Mouse (Mus musculus): ENCODE results near the gene Man1c1. TPM values are rescaled to one million over a fixed set of nuclear protein-coding genes. Genes with fewer than 3 reads are reported as not detected.

The Man1c1 gene
- 3.9 and 4.5 TPM in 2 replicates for polyA plus RNA-seq (2016; fragmentation: Nextera tagmentation; extraction: Ambion mirVana)

- WGBS, result under 1% methylated on average over 61 of the region's 81 CpGs
- peak within 1 kb of the TSS; percentile 63 for H3K4me3 ChIP-seq
- peak; percentile 92 for ATAC-seq (ENCODE audit: insufficient number of reproducible peaks, insufficient read depth, low FRiP score, low TSS enrichment)
- no peaks in the 10 kb centered on the region for H3K36me3 ChIP-seq
- H3K27ac ChIP-seq, result no peak within 1 kb of the TSS; the same call in 1 of the 2 replicates
- H3K27me3 ChIP-seq, result peaks cover 29% of the 10 kb centered on the region
- H3K9me3 ChIP-seq, result no peaks in the 10 kb centered on the region
- peaks cover 13% of the 10 kb centered on the region; the same call in 1 of the 2 replicates for H3K4me1 ChIP-seq
- peak within 1 kb of the TSS; percentile 99 for H3K4me2 ChIP-seq (replicated peaks)
- H3K9ac ChIP-seq, result peak within 1 kb of the TSS; percentile 69
These were observed at the start of gene Man1c1 for GRCm38 (mm10) chr4:134703835-134704546. Gene Man1c1, minus strand, starts transcription at chr4:134704290.

- no peak for ATAC-seq (ENCODE audit: insufficient number of reproducible peaks, insufficient read depth, low FRiP score, low TSS enrichment)
- Histone ChIP-seq H3K27me3 (0 out of 2 replicates have a peak, but pooled peaks cover 5% of the 10 kb centered on the region), H3K36me3 (peaks cover 11% of the 10 kb centered on the region; the same call in 1 of the 2 replicates), H3K4me1 (peaks cover 50% of the 10 kb centered on the region), H3K27ac (no peak overlapping the region; the same call in 1 of the 2 replicates), H3K4me3 (no peak overlapping the region), H3K4me2 (replicated peaks) (no peak overlapping the region), H3K9ac (no peak overlapping the region), H3K9me3 (no peaks in the 10 kb centered on the region)
- 44% methylated on average over 17 of the region's 17 CpGs for WGBS
These were observed 49.6 kb upstream of the Man1c1 start for GRCm38 (mm10) chr4:134753516-134754261.

- H3K27ac ChIP-seq, result no peak overlapping the region
- 74% methylated on average over 11 of the region's 11 CpGs for WGBS
- H3K4me2 ChIP-seq (replicated peaks), result no peak overlapping the region
- peaks cover 50% of the 10 kb centered on the region for H3K4me1 ChIP-seq
- H3K9me3 ChIP-seq, result no peaks in the 10 kb centered on the region
- no peak for ATAC-seq (ENCODE audit: insufficient number of reproducible peaks, insufficient read depth, low FRiP score, low TSS enrichment)
- no peak overlapping the region for H3K9ac ChIP-seq
- peaks cover 18% of the 10 kb centered on the region for H3K36me3 ChIP-seq
- 0 out of 2 replicates have a peak, but pooled peaks cover 5% of the 10 kb centered on the region for H3K27me3 ChIP-seq
- no peak overlapping the region for H3K4me3 ChIP-seq
These were observed 48.9 kb upstream of the Man1c1 start for GRCm38 (mm10) chr4:134752911-134753426.

- WGBS, result 69% methylated on average over 18 of the region's 18 CpGs
- Histone ChIP-seq H3K27me3 (0 out of 2 replicates have a peak, but pooled peaks cover 4% of the 10 kb centered on the region), H3K9ac (no peak overlapping the region), H3K9me3 (no peaks in the 10 kb centered on the region), H3K4me1 (peaks cover 49% of the 10 kb centered on the region), H3K4me2 (replicated peaks) (no peak overlapping the region), H3K36me3 (peaks cover 22% of the 10 kb centered on the region), H3K27ac (no peak overlapping the region), H3K4me3 (no peak overlapping the region)
- no peak for ATAC-seq (ENCODE audit: insufficient number of reproducible peaks, insufficient read depth, low FRiP score, low TSS enrichment)
These were observed 47.7 kb upstream of the Man1c1 start for GRCm38 (mm10) chr4:134751682-134752380.

GRCm38 (mm10) chr4:134750825-134751224, 46.7 kb upstream of the Man1c1 start:
- WGBS, result 80% methylated on average over 6 of the region's 6 CpGs
- no peak overlapping the region for H3K4me3 ChIP-seq
- H3K9ac ChIP-seq, result no peak overlapping the region
- peaks cover 46% of the 10 kb centered on the region for H3K4me1 ChIP-seq
- peaks cover 32% of the 10 kb centered on the region for H3K36me3 ChIP-seq
- H3K27me3 ChIP-seq, result no peaks in the 10 kb centered on the region
- no peak overlapping the region for H3K4me2 ChIP-seq (replicated peaks)
- peak overlapping the region; percentile 61; the same call in 1 of the 2 replicates for H3K27ac ChIP-seq
- H3K9me3 ChIP-seq, result no peaks in the 10 kb centered on the region
- ATAC-seq (ENCODE audit: insufficient number of reproducible peaks, insufficient read depth, low FRiP score, low TSS enrichment), result no peak

- no peaks in the 10 kb centered on the region for H3K9me3 ChIP-seq
- peak overlapping the region; percentile 61; the same call in 1 of the 2 replicates for H3K27ac ChIP-seq
- ATAC-seq (ENCODE audit: insufficient number of reproducible peaks, insufficient read depth, low FRiP score, low TSS enrichment), result no peak
- H3K4me2 ChIP-seq (replicated peaks), result no peak overlapping the region
- peaks cover 45% of the 10 kb centered on the region for H3K4me1 ChIP-seq
- no peak overlapping the region for H3K9ac ChIP-seq
- peaks cover 32% of the 10 kb centered on the region for H3K36me3 ChIP-seq
- no peaks in the 10 kb centered on the region for H3K27me3 ChIP-seq
- WGBS, result 62% methylated on average over 5 of the region's 5 CpGs
- no peak overlapping the region for H3K4me3 ChIP-seq
These were observed 46.2 kb upstream of the Man1c1 start for GRCm38 (mm10) chr4:134750263-134750662.

- Histone ChIP-seq H3K27me3 (no peaks in the 10 kb centered on the region), H3K9me3 (no peaks in the 10 kb centered on the region), H3K27ac (no peak overlapping the region), H3K4me3 (no peak overlapping the region), H3K9ac (no peak overlapping the region), H3K4me1 (peaks cover 40% of the 10 kb centered on the region), H3K36me3 (peaks cover 32% of the 10 kb centered on the region), H3K4me2 (replicated peaks) (no peak overlapping the region)
- ATAC-seq (ENCODE audit: insufficient number of reproducible peaks, insufficient read depth, low FRiP score, low TSS enrichment), result no peak
- 63% methylated on average over 21 of the region's 21 CpGs for WGBS
These were observed 45.4 kb upstream of the Man1c1 start for GRCm38 (mm10) chr4:134749301-134750030.

- Histone ChIP-seq H3K4me2 (replicated peaks) (no peak overlapping the region), H3K4me3 (no peak overlapping the region), H3K27me3 (no peaks in the 10 kb centered on the region), H3K4me1 (peaks cover 26% of the 10 kb centered on the region), H3K9ac (no peak overlapping the region), H3K36me3 (peaks cover 25% of the 10 kb centered on the region), H3K9me3 (no peaks in the 10 kb centered on the region), H3K27ac (no peak overlapping the region)
- ATAC-seq (ENCODE audit: insufficient number of reproducible peaks, insufficient read depth, low FRiP score, low TSS enrichment), result no peak
- 87% methylated on average over 16 of the region's 16 CpGs for WGBS
These were observed 42.0 kb upstream of the Man1c1 start for GRCm38 (mm10) chr4:134745900-134746661.

GRCm38 (mm10) chr4:134743881-134744633, 40.0 kb upstream of the Man1c1 start:
- WGBS, result 19% methylated on average over 16 of the region's 16 CpGs
- H3K9ac ChIP-seq, result no peak overlapping the region
- ATAC-seq (ENCODE audit: insufficient number of reproducible peaks, insufficient read depth, low FRiP score, low TSS enrichment), result no peak
- no peaks in the 10 kb centered on the region for H3K27me3 ChIP-seq
- H3K9me3 ChIP-seq, result no peaks in the 10 kb centered on the region
- no peak overlapping the region for H3K4me3 ChIP-seq
- peaks cover 25% of the 10 kb centered on the region for H3K36me3 ChIP-seq
- H3K27ac ChIP-seq, result peak overlapping the region; percentile 18; the same call in 1 of the 2 replicates
- peaks cover 11% of the 10 kb centered on the region for H3K4me1 ChIP-seq
- no peak overlapping the region for H3K4me2 ChIP-seq (replicated peaks)

- H3K27ac ChIP-seq, result no peak overlapping the region
- ATAC-seq (ENCODE audit: insufficient number of reproducible peaks, insufficient read depth, low FRiP score, low TSS enrichment), result no peak
- 86% methylated on average over 8 of the region's 8 CpGs for WGBS
- H3K4me3 ChIP-seq, result no peak overlapping the region
- H3K4me2 ChIP-seq (replicated peaks), result no peak overlapping the region
- no peak overlapping the region for H3K9ac ChIP-seq
- H3K27me3 ChIP-seq, result no peaks in the 10 kb centered on the region
- H3K9me3 ChIP-seq, result no peaks in the 10 kb centered on the region
- peaks cover 22% of the 10 kb centered on the region for H3K4me1 ChIP-seq
- H3K36me3 ChIP-seq, result peaks cover 11% of the 10 kb centered on the region
These were observed 37.9 kb upstream of the Man1c1 start for GRCm38 (mm10) chr4:134741949-134742348.

All from embryonic facial prominence, embryonic 12.5 days (tissue).